Mouse (Mus musculus): ENCODE measurements around the gene Akr1b7. TPM values are rescaled to one million over a fixed set of nuclear protein-coding genes. Genes with fewer than 3 reads are reported as not detected.

Gene Akr1b7
- total RNA-seq, 1 experiment: not detected

DNA sequence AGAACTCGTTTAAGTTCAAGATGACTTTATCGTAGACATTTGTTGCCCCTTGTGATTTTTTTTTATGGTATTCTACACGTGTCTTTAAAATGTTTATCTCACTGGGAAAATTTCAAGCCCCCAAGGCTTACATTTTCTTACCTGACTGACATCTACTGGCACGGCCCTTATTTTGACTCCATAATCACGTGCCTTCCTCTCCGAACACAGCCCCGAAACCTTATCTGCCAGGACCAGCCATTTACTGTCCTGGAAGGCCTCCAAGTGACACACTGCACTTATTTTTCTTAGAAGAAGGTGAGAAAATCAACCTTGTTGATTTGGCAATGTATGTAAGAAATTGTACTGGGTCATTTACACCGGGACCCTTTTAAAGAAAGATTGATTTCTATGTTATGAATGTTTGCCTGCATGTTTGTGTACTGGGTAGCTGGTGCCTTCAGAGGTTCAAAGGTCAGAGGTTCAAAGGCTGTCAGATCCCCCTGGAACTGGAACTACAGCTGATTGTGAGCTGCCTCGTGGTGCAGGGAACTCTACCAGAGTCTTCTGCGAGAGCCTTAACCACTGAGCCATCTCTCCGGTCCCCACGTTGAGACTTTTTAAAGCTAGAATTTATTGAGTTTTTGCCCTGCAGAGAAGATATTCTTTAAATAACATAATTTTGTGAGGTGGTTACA is 59.4 kb downstream of the Akr1b7 start:
- Histone ChIP-seq H3K4me3 (ENCODE audit: insufficient read depth in 1 of 2, low read depth in 1 of 2, low read length in 2 of 2, poor library complexity in 1 of 2, severe bottlenecking in 1 of 2) (no peak overlapping the region), H3K9ac (ENCODE audit: insufficient read depth, low read depth, low read length, poor library complexity, severe bottlenecking) (no peak overlapping the region), H3K36me3 (ENCODE audit: control insufficient read depth, insufficient read depth, low read length, poor library complexity, severe bottlenecking) (no peaks in the 10 kb centered on the region), H3K27ac (ENCODE audit: insufficient read depth, low read depth, low read length, poor library complexity, severe bottlenecking) (no peak overlapping the region), H3K9me3 (ENCODE audit: control insufficient read depth, insufficient read depth, low read depth, low read length) (no peaks in the 10 kb centered on the region), H3K4me1 (ENCODE audit: control insufficient read depth in 2 of 2, insufficient read depth in 2 of 2, low read length in 2 of 2, poor library complexity in 1 of 2) (peaks cover 0 to 2% of the 10 kb centered on the region in 2 experiments; a peak in 2 of 4 replicates)
- TF ChIP-seq HCFC1 (IDR thresholded peaks at IDR 0.05; ENCODE audit: borderline replicate concordance, insufficient read depth, low read length) (no peak), ZNF384 (IDR thresholded peaks at IDR 0.05; ENCODE audit: low read depth, low read length) (no peak), MAFK (IDR thresholded peaks at IDR 0.05; ENCODE audit: insufficient read depth, low read depth, low read length) (no peak), ZC3H11A (IDR thresholded peaks at IDR 0.05; ENCODE audit: borderline replicate concordance, low read depth, low read length) (no peak)
- in situ Hi-C loops (cut with MboI; ENCODE audit: low sequenced_read_pairs in 2 of 2, unreplicated experiment in 2 of 2): loop anchor here in 1 of 2 experiments (25.0 kb wide), 1 partner anchor 184 kb away; no protein-coding TSS in a partner anchor
- DNase-seq (ENCODE audit: low read depth, low spot score): no peak

Other genes with a start within 250 kb of the Akr1b7 start
- 27.4 and 28.1 TPM in 2 replicates for gene Slc35b4, start 235.2 kb upstream of the Akr1b7 start, total RNA-seq (2012; rRNA removed)
- gene Akr1b3, start 94.9 kb upstream of the Akr1b7 start, total RNA-seq (2012; rRNA removed): 321 and 431 TPM in 2 replicates
- gene Akr1b8, start 58.2 kb upstream of the Akr1b7 start, total RNA-seq (2012; rRNA removed): 12.3 and 25.1 TPM in 2 replicates
- 16.2 and 22.1 TPM in 2 replicates for gene Akr1b10, start 28.1 kb upstream of the Akr1b7 start, total RNA-seq (2012; rRNA removed)
- gene Bpgm, start 63.9 kb downstream of the Akr1b7 start, total RNA-seq (2012; rRNA removed): 15.3 and 17.6 TPM in 2 replicates
- gene Cald1, start 186.2 kb downstream of the Akr1b7 start, total RNA-seq (2012; rRNA removed): 59.1 and 108 TPM in 2 replicates

Measured in ES-E14 (cell line).